Mouse (Mus musculus): ENCODE results near the gene Cd9.

The Cd9 gene

DNA sequence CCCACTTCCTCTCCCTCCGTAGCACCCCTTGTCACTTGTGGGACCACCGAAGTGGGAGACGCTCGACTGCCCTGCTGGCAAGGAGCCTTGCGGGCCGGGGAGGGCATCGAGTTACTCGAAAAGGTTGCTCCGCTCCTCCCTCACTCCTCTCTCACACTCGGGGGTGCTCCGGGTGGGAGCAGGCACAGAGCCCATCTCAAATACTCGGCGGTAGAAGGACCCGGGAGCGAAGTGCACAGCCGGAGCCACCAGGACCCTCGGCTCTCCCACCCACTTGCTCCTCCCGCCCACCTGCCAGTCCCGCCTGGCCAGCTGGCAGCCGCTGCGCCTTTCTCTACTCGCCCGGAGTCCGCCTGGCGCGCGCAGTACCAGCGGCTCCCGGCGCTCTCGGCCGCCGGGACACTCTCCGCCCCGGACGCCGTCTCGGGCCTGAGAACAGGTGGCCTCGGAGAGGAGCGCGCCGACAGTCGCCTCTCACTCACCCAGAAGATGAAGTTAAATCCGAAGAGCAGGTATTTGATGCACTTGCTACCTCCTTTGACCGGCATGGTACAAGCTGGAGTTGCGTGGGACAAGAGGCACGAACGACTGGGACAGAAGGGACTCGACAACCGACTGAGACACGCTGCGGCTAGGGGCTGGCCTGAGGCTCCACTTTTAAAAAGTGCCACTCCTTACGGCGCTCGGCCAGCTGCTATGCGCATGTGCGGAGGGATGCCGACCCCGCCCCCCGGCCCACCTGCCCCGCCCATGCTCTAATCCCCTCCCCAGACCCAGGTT lies at the start of gene Cd9:
Gene Cd9, minus strand, starts transcription at position 700 of the 780 bp plus-strand sequence.
- DNase-seq = peak; percentile 47

DNA sequence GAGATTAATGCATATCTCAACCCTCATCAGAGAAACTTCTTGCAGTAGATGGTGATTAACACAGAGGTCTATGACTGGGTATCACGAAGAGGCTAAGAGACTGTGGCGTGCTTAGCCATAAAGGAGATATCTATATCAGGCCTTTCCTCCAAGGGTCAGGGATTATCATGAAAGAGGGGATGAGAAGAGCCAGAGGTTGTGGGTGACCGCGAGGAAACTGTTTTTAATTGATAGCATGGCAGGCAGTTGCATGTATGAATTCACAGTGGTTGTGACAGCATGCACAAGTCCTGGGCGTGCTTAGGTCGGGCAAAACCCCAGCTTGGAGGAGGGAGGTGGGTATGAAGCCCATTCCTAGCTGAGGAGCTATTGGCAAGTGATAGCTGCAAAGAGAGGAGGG lies 46.7 kb upstream of the Cd9 start:
- no peak for DNase-seq

DNA sequence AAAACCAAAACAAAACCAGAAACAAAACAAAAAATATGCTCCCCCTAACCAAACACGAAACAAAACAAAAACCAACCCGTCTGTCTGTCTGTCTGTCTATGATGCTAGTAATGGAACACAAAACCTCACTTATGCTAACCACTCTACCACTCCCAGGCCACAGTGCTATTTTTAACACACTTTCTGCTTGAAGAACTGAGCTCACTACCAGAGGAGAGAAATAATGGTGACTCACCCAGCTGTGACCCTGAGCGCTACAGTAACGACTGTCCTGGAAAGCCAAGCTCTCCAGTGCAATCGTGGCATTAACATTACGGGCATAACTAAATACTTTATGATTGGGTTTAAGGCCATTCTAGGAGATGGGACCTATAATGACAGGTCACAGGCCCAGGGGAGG lies 46.2 kb upstream of the Cd9 start:
- no peak for DNase-seq

DNA sequence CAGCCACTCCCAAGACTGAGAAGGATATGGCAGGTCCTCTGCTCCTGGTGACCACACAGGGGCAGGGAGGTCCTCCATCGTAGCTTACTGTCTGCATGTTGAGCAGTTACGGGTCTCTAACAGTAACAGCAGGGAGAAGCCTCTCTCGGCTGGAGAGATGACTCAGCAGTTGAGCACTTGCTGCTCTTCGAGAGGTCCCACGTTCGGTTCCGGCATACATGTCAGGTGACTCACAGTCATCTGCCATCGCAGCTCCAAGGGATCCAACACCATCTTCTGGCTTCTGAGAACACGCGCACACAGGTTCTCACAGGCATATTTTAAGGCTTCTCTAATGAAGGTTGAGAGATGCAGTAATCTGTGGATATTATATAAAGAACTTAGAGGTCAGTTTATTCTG lies 45.6 kb upstream of the Cd9 start:
- no peak for DNase-seq

GRCm38 (mm10) chr6:125539423-125539822 lies 44.8 kb upstream of the Cd9 start:
- DNase-seq = no peak

DNA sequence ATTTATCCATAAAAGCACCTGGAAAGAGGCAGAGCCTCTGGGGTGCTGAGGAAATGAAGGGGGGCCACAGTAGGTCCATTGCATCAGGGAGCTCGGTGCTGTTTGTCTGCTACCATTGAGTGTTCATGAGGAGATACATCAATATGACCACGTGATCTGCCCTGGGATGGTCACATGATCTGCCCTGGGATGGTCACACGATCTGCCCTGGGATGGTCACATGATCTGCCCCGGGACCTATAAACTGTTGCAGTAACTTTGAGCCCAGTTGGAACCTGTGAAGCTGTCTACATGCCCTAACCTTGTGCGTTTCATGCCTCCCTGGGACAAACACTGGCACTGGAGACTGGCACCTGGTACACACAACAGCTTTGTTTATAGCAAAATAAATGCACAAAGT lies 43.9 kb upstream of the Cd9 start:
- DNase-seq = no peak

GRCm38 (mm10) chr6:125534990-125535389 lies 40.4 kb upstream of the Cd9 start:
- DNase-seq = no peak

GRCm38 (mm10) chr6:125533104-125533650 lies 38.6 kb upstream of the Cd9 start:
- DNase-seq = no peak

GRCm38 (mm10) chr6:125529479-125529878 lies 34.9 kb upstream of the Cd9 start:
- no peak for DNase-seq

GRCm38 (mm10) chr6:125528614-125529200 lies 34.1 kb upstream of the Cd9 start:
- no peak for DNase-seq

- no peak for DNase-seq
Measured at GRCm38 (mm10) chr6:125526066-125526465, 31.5 kb upstream of the Cd9 start.

DNA sequence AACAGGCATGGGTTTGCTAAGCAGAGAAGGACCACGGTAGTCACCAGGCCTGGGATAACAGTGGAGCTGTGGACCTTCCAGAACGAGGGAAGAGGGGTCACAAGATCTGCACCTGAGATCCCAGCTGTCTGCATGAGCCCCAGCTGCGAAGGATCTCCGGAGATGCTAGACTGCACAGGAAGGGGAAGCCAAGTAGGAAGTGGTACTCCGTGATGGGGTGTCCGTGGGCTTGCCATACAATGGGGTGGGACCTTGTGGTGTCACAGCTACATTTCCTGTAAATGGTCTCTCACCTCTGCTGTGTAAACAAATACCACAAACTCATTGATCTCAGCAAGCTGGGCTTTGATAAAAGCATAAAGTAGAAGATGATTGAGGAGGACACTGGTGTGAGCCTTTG lies 29.4 kb upstream of the Cd9 start:
- DNase-seq = no peak

DNA sequence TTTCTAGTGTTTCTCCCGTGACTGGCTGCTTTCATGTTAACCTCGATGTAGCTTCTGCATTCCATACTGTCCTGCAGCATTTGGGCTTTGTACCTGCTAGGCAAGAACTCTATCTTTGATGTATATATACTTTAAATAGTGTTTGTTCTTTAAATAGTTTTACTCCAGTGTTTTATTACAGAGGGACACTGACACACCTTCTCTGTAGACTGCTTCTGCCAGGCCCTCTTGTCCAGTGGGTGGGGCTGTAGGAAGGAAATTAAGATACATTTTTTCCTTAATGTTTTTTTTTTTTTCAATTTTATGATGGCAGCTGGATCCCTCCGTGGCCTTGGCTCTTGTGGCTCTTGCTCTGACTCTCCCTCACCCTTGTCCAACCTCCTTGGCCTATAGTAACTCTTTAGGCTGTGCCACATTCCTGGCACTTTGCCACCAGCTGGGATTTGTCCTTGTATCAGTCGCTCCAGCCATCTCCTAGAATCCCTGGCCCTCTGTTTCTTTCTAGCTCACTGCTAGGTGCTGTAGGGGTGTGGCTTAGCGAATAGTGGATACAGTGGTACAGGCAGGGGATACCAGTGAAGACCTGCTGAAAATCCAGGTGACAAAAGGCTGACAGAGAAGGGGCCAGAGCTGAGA lies 27.1 kb upstream of the Cd9 start:
- no peak for DNase-seq

DNA sequence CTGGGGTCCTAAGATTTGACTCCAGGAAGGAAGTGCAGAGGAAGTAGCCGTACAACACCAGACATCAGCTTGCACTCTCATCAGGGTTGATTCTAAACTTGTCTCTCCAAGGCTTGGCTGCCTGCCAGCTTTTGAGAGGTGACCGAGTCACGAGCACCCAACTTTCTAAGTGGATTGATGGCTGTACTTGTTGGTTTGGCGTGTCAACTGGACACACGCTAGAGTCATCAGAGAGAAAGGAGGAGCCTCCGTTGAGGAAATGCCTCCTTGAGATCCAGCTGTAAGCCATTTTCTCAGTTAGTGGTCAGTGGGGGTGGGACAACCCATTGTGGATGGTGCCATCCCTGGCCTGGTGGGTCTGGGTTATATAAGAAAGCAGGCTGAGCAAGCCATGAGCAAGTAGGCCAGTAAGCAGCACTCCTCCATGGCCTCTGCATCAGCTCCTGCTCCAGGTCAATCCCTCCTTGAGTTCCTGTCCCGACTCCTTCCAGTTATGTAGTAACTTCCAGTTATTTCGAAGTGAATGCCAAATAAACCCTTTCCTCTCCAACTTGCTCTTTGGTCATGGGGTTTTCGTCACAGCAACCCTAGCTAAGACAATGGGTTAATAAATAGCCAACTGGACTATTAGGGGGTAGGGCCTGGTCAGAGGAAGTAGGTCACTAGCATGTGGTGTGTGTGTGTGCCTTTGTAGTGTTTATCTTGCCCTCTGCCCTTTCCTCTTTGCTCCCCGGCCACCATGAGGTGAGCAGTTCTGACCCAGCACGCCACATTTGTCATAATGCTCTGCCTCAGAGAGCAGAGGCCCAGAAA lies 21.1 kb upstream of the Cd9 start:
- peak; percentile 40 for DNase-seq

- no peak for DNase-seq
Measured at GRCm38 (mm10) chr6:125512950-125513596, 18.5 kb upstream of the Cd9 start.

- no peak for DNase-seq
Measured at GRCm38 (mm10) chr6:125511196-125511595, 16.6 kb upstream of the Cd9 start.

- no peak for DNase-seq
Measured at GRCm38 (mm10) chr6:125510645-125511044, 16.1 kb upstream of the Cd9 start.

DNA sequence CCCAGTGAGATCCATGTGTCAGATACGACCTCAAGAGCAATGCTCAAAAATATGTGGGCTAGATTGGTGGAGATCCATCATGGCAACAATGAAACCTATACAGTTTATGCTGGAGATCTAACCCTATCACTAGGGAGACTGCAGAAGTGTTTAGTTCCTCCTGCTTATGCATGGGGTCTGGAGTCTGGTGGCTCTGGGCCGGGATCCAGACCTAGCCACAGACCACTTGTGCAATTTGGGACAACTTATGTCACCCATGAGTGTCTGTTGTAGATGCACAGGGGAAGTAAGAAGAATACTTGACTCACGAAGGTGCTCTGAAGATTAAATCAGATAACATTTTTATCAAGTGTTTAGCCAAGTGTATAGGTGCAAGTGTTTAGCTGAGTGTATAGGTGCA lies 15.2 kb upstream of the Cd9 start:
- DNase-seq = no peak

DNA sequence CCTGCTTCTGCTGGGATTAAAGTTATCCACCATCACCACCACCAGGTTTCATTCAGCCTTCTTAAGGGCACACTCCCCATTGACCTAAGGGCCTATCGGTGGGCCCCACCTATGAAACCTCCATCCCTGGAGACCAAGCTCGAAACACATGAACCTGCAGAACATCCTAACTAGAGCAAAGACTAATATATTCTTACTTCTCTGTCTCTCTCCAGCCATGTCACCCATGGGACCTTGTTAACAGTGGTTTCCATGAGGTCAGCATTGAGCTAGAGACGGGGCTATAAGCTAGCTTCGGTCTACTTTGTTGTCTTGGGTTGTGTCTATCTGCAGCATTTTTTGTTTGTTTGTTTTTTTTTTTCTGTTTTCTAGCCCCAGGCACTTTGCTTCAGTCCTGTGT lies 11.8 kb upstream of the Cd9 start:
- no peak for DNase-seq

GRCm38 (mm10) chr6:125504622-125505355 lies 10.2 kb upstream of the Cd9 start:
- no peak for DNase-seq

DNA sequence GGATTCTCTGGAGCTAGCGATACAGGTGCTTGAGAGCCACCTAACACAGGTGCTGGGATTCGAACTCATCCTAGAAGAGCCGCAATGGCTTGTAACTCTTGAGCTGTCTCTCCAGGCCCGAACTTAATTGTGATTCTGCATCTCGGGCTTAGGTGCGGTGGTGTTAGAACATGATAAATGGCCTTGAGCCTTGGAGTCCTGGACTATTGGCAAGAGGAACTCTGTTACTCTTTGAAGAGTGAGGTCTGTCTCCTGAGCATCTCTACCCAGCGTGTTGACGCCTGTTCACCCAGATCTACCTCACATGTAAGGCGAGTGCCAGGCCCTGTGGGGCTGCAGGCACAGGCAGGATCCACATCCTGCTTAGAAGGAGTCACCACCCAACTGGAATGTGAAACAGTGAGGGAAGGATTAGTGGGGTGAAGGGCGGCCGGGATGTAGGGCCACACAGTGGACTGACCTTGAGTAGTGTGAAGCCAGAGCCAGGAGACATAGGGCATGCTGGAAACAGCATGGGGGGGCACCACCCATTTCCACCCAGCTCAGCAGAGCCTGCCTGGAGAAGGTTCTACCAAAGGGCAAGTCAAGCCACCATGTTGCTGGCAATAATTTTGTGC lies 8.7 kb upstream of the Cd9 start:
- DNase-seq = no peak
